Mouse (Mus musculus): ENCODE measurements at regions not wholly inside any gene's neighbourhood (a gene's known extent, or its start where the extent isn't known, plus 50 kb on each side); places are given as distances from the start of the nearest gene placed in this dataset.

DNA sequence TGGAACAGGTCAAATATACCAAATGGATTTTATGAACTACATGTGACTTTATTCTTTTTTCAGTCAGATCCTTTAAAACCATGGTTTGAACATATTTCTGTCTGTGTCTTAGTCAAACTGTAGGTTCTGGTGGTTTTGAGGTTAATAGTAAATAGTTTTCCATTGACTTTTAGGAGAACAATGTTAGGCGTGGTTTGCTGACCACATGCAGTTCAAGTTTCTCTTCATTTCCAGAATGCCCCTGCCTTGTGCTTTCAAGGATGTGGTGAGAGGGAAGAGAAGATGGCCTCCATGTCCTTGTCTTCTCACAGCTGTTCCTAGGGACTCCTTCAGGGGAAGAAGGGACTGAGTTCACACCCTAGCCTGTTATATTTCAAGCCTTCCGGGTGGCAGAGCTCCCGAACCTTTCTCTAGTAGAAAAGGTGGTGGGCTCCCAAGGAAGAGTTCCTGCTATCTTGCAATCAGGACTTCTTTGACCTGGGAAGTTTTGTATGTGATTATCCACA is 76.1 kb upstream of the Ufm1 start:
- TF ChIP-seq CTCF (IDR thresholded peaks at IDR 0.05) (no peak), EP300 (IDR thresholded peaks at IDR 0.05) (no peak)
